Mouse (Mus musculus) kidney, adult 2 months (tissue): ENCODE data around the gene Prrc2a.

ENCODE experiments used
- CTCF ChIP-seq: fragments of 200-500 bp; conservative IDR thresholded peaks from 2 replicates; pipeline ENCODE4 v1.5.1; 2011; ENCODE audit warnings: low read depth, mild to moderate bottlenecking, control low read depth, low read length, moderate library complexity, mixed read lengths; ENCODE audit not compliant: insufficient read depth, insufficient read length
- POLR2A ChIP-seq: fragments of 200-500 bp; IDR thresholded peaks from one replicate; pipeline ENCODE4 v1.6.1; 2011; ENCODE audit warnings: low read depth, low read length, control low read depth

GRCm38 (mm10) chr17:35147348-35147747, 17.3 kb downstream of the Prrc2a start:
- TF ChIP-seq CTCF: no peak
- TF ChIP-seq POLR2A: no peak
